Mouse (Mus musculus) embryonic facial prominence, embryonic 11.5 days (tissue): ENCODE measurements around the gene Sap18. TPM values are rescaled to one million over a fixed set of nuclear protein-coding genes. Genes with fewer than 3 reads are reported as not detected.
"Not testable (repeated sequence)": the region's sequence is repeated elsewhere in the genome, so short reads cannot be mapped to it uniquely, and the experiment has no call there.

Source experiments
- ATAC-seq: fragments of 200-750 bp; cut with Nextera tagmentation; replicated peaks from 2 replicates; pipeline ENCODE4 v1.8.0; 2017; ENCODE audit warnings: low read depth; ENCODE audit not compliant: insufficient number of reproducible peaks, low FRiP score, low TSS enrichment
- DNase-seq: peaks from one replicate; pipeline ENCODE4 v3.0.0-alpha.2; 2015; ENCODE audit warnings: low spot score
- H3K27ac ChIP-seq: fragments of 300-500 bp; sonication (generic); replicated peaks from 2 replicates; pipeline ENCODE4 v1.5.1; 2014; ENCODE audit warnings: mild to moderate bottlenecking, low read depth, low read length, control low read depth
- H3K27me3 ChIP-seq: fragments of 300-500 bp; sonication (generic); 2 replicates; pipeline ENCODE4 v1.6.1; 2014; ENCODE audit warnings: mild to moderate bottlenecking, low read length, moderate library complexity, mixed read lengths; ENCODE audit not compliant: control insufficient read depth, insufficient read depth
- H3K36me3 ChIP-seq: fragments of 300-500 bp; sonication (generic); replicated peaks from 2 replicates; pipeline ENCODE4 v1.6.1; 2014; ENCODE audit warnings: low read depth, mild to moderate bottlenecking, low read length, moderate library complexity, mixed read lengths; ENCODE audit not compliant: control insufficient read depth, insufficient read depth
- H3K4me1 ChIP-seq: fragments of 300-500 bp; sonication (generic); 2 replicates; pipeline ENCODE4 v1.6.1; 2014; ENCODE audit warnings: low read length, mixed read lengths; ENCODE audit not compliant: control insufficient read depth, insufficient read depth
- H3K4me2 ChIP-seq: fragments of 300-500 bp; sonication (generic); 2 replicates; pipeline ENCODE4 v1.6.1; 2014; ENCODE audit warnings: low read depth, mild to moderate bottlenecking, control low read depth, low read length, moderate library complexity
- H3K4me3 ChIP-seq: fragments of 300-500 bp; sonication (generic); 2 replicates; pipeline ENCODE4 v1.5.1; 2014; ENCODE audit warnings: low read depth, low read length, control low read depth
- H3K9ac ChIP-seq: fragments of 300-500 bp; sonication (generic); replicated peaks from 2 replicates; pipeline ENCODE4 v1.6.1; 2014; ENCODE audit warnings: mild to moderate bottlenecking, control low read depth, low read length
- H3K9me3 ChIP-seq: fragments of 300-500 bp; sonication (generic); replicated peaks from 2 replicates; pipeline ENCODE4 v1.6.1; 2016; ENCODE audit warnings: mild to moderate bottlenecking, low read length, inconsistent platforms, mixed read lengths; ENCODE audit not compliant: control insufficient read depth
- WGBS: fragments of 180-500 bp; shearing (Covaris S2); extraction: QIAGEN DNeasy Blood & Tissue Kit; methylation state at CpG from one replicate; pipeline ENCODE4 v1.1.7; 2014; 5-methylcytosine and 5-hydroxymethylcytosine counted together
- polyA plus RNA-seq: library from polyadenylated mRNA; unstranded; fragments of >200 nt; fragmentation: Nextera tagmentation; extraction: Ambion mirVana; gene quantifications from 2 replicates; pipeline ENCODE4 v1.2.1, GENCODE M21; 2014

Gene Sap18
- polyA plus RNA-seq, 1 experiment from 2014 or later, result 23.3 TPM

DNA sequence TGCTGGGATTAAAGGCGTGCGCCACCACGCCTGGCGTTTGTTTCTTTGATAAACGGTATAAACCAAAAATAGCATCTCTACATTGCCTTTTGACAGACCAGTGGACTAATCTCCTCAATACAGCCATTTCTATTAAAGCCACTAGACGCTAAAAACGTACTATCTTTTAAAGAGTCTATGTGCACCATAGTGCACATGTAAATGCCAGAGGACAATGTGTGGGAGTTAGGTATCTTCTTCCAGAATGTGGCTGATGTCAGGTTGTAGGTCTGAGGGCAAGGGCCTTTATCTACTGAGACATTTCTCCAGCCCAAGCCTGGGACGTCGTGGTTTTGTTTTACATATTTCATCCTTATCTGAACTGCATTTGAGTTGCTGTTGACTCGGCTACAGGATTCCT, 37.2 kb downstream of the Sap18 start:
- no peak overlapping the region for H3K4me2 ChIP-seq
- H3K4me3 ChIP-seq, result no peak overlapping the region
- DNase-seq, result no peak
- peaks cover 2% of the 10 kb centered on the region for H3K36me3 ChIP-seq
- H3K27ac ChIP-seq, result no peak overlapping the region
- no peak overlapping the region for H3K9ac ChIP-seq
- 89% methylated on average over 10 of the region's 10 CpGs for WGBS
- no peaks in the 10 kb centered on the region for H3K4me1 ChIP-seq
- H3K27me3 ChIP-seq, result no peaks in the 10 kb centered on the region
- no peaks in the 10 kb centered on the region for H3K9me3 ChIP-seq
- no peak for ATAC-seq

DNA sequence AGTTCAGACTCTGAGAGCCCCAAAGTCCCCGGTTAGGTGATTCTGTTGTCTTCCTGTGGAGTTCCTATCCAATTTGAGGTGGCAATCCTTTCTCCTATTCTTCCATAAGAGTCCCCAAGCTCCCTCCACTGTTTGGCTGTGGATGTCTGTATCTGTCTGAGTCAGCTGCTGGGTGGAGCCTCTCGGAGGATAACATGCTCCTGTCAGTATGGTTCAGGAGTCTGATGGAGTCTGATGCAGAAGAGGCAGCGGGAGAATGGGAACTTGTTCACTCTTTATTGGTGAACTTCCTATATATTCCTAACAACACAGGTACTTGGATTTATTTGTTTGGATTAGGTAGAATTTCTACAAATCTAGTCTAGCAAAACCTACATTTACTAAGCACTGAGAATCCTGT, 46.6 kb downstream of the Sap18 start:
- H3K36me3 ChIP-seq, result no peaks in the 10 kb centered on the region; the same call in 1 of the 2 replicates
- no peak overlapping the region for H3K9ac ChIP-seq
- no peak overlapping the region for H3K4me2 ChIP-seq
- H3K27ac ChIP-seq, result no peak overlapping the region
- 90% methylated on average over 3 of the region's 3 CpGs for WGBS
- H3K27me3 ChIP-seq, result no peaks in the 10 kb centered on the region
- H3K4me3 ChIP-seq, result no peak overlapping the region
- no peaks in the 10 kb centered on the region for H3K9me3 ChIP-seq
- ATAC-seq, result no peak
- DNase-seq, result no peak
- H3K4me1 ChIP-seq, result no peaks in the 10 kb centered on the region

DNA sequence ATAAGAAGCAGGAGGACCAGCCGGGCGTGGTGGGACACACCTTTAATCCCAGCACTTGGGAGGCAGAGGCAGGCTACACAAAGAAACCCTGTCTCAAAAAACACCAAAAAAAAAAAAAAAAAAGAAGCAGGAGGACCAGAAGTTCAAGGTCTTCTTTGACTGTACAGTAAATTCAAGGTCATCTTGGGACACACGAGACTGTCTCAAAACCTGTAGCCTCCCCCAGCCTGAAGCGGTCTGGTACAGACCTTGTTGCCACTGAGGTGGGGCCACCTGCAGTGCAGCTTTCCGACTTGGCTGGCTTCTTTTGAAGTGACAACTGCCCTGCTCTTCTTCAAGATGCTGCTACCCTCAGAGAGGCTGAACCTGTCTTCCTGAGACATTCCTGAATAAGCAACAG, 50.1 kb downstream of the Sap18 start:
- H3K9me3 ChIP-seq, ATAC-seq, H3K4me1 ChIP-seq, DNase-seq, H3K4me3 ChIP-seq, H3K9ac ChIP-seq, H3K27me3 ChIP-seq, H3K4me2 ChIP-seq, H3K27ac ChIP-seq, H3K36me3 ChIP-seq: not testable (repeated sequence)
- WGBS, result 85% methylated on average over 5 of the region's 5 CpGs

DNA sequence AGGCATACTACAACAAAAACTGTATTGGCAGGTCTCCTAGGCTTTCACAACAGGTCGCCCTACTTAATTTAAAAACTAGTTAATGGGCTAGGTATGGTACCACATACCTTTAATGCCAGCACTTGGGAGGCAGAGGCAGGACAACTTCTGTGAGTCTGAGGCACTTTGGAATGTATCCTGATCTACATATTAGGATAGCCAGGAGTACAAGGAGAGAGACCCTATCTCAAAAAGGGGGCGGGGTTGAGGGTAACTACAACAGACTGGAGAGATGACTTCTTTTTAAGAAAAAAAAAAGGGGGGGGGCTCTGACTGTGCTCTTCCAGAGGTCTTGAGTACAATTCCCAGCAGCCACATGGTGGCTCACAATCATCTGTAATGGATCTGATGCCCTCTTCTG, 50.7 kb downstream of the Sap18 start:
- Histone ChIP-seq H3K36me3 (no peaks in the 10 kb centered on the region; the same call in 1 of the 2 replicates), H3K27ac (no peak overlapping the region), H3K9me3 (no peaks in the 10 kb centered on the region), H3K27me3 (no peaks in the 10 kb centered on the region), H3K9ac (no peak overlapping the region), H3K4me1 (no peaks in the 10 kb centered on the region), H3K4me3 (no peak overlapping the region), H3K4me2 (no peak overlapping the region)
- 89% methylated on average over 2 of the region's 2 CpGs for WGBS
- DNase-seq (no peak), ATAC-seq (no peak)

DNA sequence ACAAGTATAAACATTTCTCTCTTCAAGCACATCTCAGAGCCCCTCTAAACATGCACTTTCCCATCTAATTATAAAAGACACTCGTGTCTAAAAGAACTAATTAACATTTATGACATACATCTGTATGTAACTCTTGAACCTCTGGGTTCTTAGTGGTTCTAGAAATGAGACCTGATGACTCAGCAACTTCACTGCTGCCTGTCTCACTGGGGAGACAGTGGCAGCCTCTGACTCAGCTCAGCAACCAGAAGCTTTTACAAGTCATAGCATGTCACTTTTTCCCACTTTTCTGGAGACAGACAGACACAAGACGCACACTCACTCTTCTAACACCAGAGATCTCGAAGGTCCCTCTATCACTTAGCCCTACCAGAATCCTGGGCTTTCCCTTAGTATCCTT, 52.4 kb downstream of the Sap18 start:
- no peaks in the 10 kb centered on the region; the same call in 1 of the 2 replicates for H3K36me3 ChIP-seq
- H3K27me3 ChIP-seq, result no peaks in the 10 kb centered on the region
- H3K9ac ChIP-seq, result no peak overlapping the region
- ATAC-seq (no peak), DNase-seq (no peak)
- no peak overlapping the region for H3K27ac ChIP-seq
- 83% methylated on average over 3 of the region's 3 CpGs for WGBS
- no peak overlapping the region for H3K4me3 ChIP-seq
- no peaks in the 10 kb centered on the region for H3K4me1 ChIP-seq
- no peaks in the 10 kb centered on the region for H3K9me3 ChIP-seq
- H3K4me2 ChIP-seq, result no peak overlapping the region

DNA sequence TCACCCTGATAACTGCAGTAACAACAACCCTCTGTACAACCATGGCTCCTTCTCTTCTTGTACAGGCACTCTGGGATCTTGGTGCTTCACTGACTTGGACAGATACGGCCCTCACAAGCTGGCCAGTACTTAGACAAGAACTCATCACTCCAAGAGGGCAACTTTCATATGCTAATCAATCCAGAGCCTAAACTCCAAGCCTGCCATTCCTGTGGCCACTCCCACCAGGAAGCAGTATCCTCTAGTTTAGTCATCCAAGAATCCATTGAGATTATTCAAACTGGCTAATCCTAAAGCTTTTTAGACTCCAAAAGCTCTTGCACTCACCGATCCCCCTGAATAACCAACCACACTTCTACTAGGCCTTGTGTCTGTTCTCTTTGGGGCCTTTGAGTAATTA, 55.0 kb downstream of the Sap18 start:
- Histone ChIP-seq H3K4me1 (no peaks in the 10 kb centered on the region), H3K4me2 (no peak overlapping the region), H3K36me3 (no peaks in the 10 kb centered on the region), H3K9ac (no peak overlapping the region), H3K27ac (no peak overlapping the region), H3K4me3 (no peak overlapping the region), H3K27me3 (no peaks in the 10 kb centered on the region), H3K9me3 (no peaks in the 10 kb centered on the region)
- DNase-seq (no peak), ATAC-seq (no peak)
- 87% methylated on average over 2 of the region's 2 CpGs for WGBS

DNA sequence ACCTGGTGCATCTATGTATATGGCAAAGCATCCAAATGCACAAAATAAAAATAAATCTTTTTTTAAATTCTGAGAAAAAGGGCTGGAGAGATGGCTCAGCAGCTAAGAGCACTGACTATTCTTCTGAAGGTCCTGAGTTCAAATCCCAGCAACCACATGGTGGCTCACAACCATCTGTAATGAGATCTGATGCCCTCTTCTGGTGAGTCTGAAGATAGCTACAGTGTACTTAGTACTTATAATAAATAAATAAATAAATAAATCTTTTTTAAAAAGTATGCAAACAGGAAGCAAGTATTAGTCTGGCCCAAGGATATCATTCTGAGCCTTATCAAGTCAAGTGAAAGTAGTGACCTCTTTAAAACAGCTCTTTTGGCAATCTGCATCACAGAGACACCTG, 58.1 kb downstream of the Sap18 start:
- H3K4me1 ChIP-seq, H3K36me3 ChIP-seq: not testable (repeated sequence)

More for the DNA sequence above, 58.1 kb downstream of the Sap18 start:
- not testable (repeated sequence) for DNase-seq, ATAC-seq, H3K9ac ChIP-seq, H3K4me3 ChIP-seq, H3K27me3 ChIP-seq, H3K27ac ChIP-seq, H3K9me3 ChIP-seq, H3K4me2 ChIP-seq
